Mouse (Mus musculus) 3T3-L1 (cell line): ENCODE measurements at regions not wholly inside any gene's neighbourhood (a gene's known extent, or its start where the extent isn't known, plus 50 kb on each side); places are given as distances from the start of the nearest gene placed in this dataset.

Source experiments
- DNase-seq: peaks from one replicate; pipeline ENCODE4 v3.0.0-alpha.2; 2015; ENCODE audit warnings: low read depth, low spot score

GRCm38 (mm10) chr15:52570256-52570655, 1314.5 kb upstream of the Gm7489 start:
- DNase-seq: no peak

- DNase-seq: no peak
Observed at GRCm38 (mm10) chr15:52577614-52578013, 1307.1 kb upstream of the Gm7489 start.

GRCm38 (mm10) chr15:52589391-52589790, 1295.3 kb upstream of the Gm7489 start:
- DNase-seq: peak; percentile 26

GRCm38 (mm10) chr15:52599511-52599910, 1285.2 kb upstream of the Gm7489 start:
- DNase-seq: no peak

- DNase-seq: no peak
Observed at GRCm38 (mm10) chr15:52599957-52600356, 1284.7 kb upstream of the Gm7489 start.

- DNase-seq: no peak
Observed at GRCm38 (mm10) chr15:52639790-52640189, 1244.9 kb upstream of the Gm7489 start.

- DNase-seq: peak; percentile 81
Observed at GRCm38 (mm10) chr15:52645961-52646360, 1238.7 kb upstream of the Gm7489 start.

GRCm38 (mm10) chr15:52657916-52658315, 1226.8 kb upstream of the Gm7489 start:
- peak; percentile 74 for DNase-seq
